Mouse (Mus musculus): ENCODE results near the gene Sdccag8.

Gene Sdccag8

GRCm38 (mm10) chr1:176814591-176815062 is at the start of gene Sdccag8:
Gene Sdccag8 (plus strand): TSS chr1:176814660.
- DNase-seq (ENCODE audit: low read depth), result peak; percentile 90

GRCm38 (mm10) chr1:176774533-176774932 is 39.9 kb upstream of the Sdccag8 start:
- no peak for DNase-seq (ENCODE audit: low read depth)

- no peak for DNase-seq (ENCODE audit: low read depth)
Measured at GRCm38 (mm10) chr1:176789326-176789725, 25.1 kb upstream of the Sdccag8 start.

GRCm38 (mm10) chr1:176792175-176792574 is 22.3 kb upstream of the Sdccag8 start:
- no peak for DNase-seq (ENCODE audit: low read depth)

- no peak for DNase-seq (ENCODE audit: low read depth)
Measured at GRCm38 (mm10) chr1:176798673-176799072, 15.8 kb upstream of the Sdccag8 start.

GRCm38 (mm10) chr1:176800728-176801365 is 13.6 kb upstream of the Sdccag8 start:
- no peak for DNase-seq (ENCODE audit: low read depth)

- no peak for DNase-seq (ENCODE audit: low read depth)
Measured at GRCm38 (mm10) chr1:176810161-176810560, 4.3 kb upstream of the Sdccag8 start.

GRCm38 (mm10) chr1:176811892-176812291 is 2.6 kb upstream of the Sdccag8 start:
- no peak for DNase-seq (ENCODE audit: low read depth)

GRCm38 (mm10) chr1:176812491-176813291 is 1.8 kb upstream of the Sdccag8 start:
- no peak for DNase-seq (ENCODE audit: low read depth)

GRCm38 (mm10) chr1:176813292-176814035 is 996 bp upstream of the Sdccag8 start:
- no peak for DNase-seq (ENCODE audit: low read depth)

- peak; percentile 90 for DNase-seq (ENCODE audit: low read depth)
Measured at GRCm38 (mm10) chr1:176814036-176814420, 432 bp upstream of the Sdccag8 start, which contains the start of gene Cep170. Gene Cep170 (minus strand): TSS chr1:176814067.

GRCm38 (mm10) chr1:176816728-176817127 is 2.3 kb downstream of the Sdccag8 start:
- DNase-seq (ENCODE audit: low read depth), result no peak

- no peak for DNase-seq (ENCODE audit: low read depth)
Measured at GRCm38 (mm10) chr1:176818147-176818546, 3.7 kb downstream of the Sdccag8 start.

GRCm38 (mm10) chr1:176818763-176819162 is 4.3 kb downstream of the Sdccag8 start:
- DNase-seq (ENCODE audit: low read depth), result no peak

- no peak for DNase-seq (ENCODE audit: low read depth)
Measured at GRCm38 (mm10) chr1:176821929-176822328, 7.5 kb downstream of the Sdccag8 start.

- DNase-seq (ENCODE audit: low read depth), result no peak
Measured at GRCm38 (mm10) chr1:176822949-176823348, 8.5 kb downstream of the Sdccag8 start.

- no peak for DNase-seq (ENCODE audit: low read depth)
Measured at GRCm38 (mm10) chr1:176823889-176824288, 9.4 kb downstream of the Sdccag8 start.

GRCm38 (mm10) chr1:176824611-176825010 is 10.2 kb downstream of the Sdccag8 start:
- DNase-seq (ENCODE audit: low read depth), result no peak

- no peak for DNase-seq (ENCODE audit: low read depth)
Measured at GRCm38 (mm10) chr1:176825084-176825483, 10.6 kb downstream of the Sdccag8 start.

GRCm38 (mm10) chr1:176826186-176826585 is 11.7 kb downstream of the Sdccag8 start:
- no peak for DNase-seq (ENCODE audit: low read depth)

- DNase-seq (ENCODE audit: low read depth), result no peak
Measured at GRCm38 (mm10) chr1:176826931-176827330, 12.5 kb downstream of the Sdccag8 start.

GRCm38 (mm10) chr1:176827365-176827764 is 12.9 kb downstream of the Sdccag8 start:
- no peak for DNase-seq (ENCODE audit: low read depth)

Measured in c-Kit-positive CD71-negative TER-119-negative erythroid progenitor cells, embryonic 14.5 days (primary cell).